In genomic region chr14:80683282-80683681, GRCm38 (mm10) we compare ENCODE assay signal across 11 mouse cellular contexts.
DNase-seq lines count a peak whose midpoint lies in the region; ATAC-seq and TF ChIP-seq lines count a peak whose summit lies in the region.
"Had no signal": no experiment of that assay in that cellular context is flagged by ENCODE, and none has a peak within 500 bp of the region (broad histone marks: within the 10 kb centered on the region; RNA-seq: fewer than 3 reads in every experiment).

No protein-coding gene starts in this region.

- H3K9ac ChIP-seq in hindbrain, embryonic 14.5 days, result no peak overlapping the region
- no peak overlapping the region for H3K9ac ChIP-seq in hindbrain, embryonic 11.5 days (ENCODE audit: low read depth, low read length)
- H3K9ac ChIP-seq: limb, embryonic 13.5 days had no signal

- no peak overlapping the region for H3ac ChIP-seq in myocyte (ENCODE audit: control insufficient read depth, insufficient read length)

- H3K4me3 ChIP-seq in hindbrain, embryonic 14.5 days (replicated peaks; ENCODE audit: low read length), result no peak overlapping the region
- H3K4me3 ChIP-seq in hindbrain, embryonic 11.5 days (ENCODE audit: low read depth, low read length), result no peak overlapping the region
- no peak overlapping the region for H3K4me3 ChIP-seq in myocyte
- no peak overlapping the region for H3K4me3 ChIP-seq in limb, embryonic 10.5 days
- H3K4me3 ChIP-seq: limb, embryonic 13.5 days had no signal

- no peaks in the 10 kb centered on the region for H3K9me3 ChIP-seq in hindbrain, embryonic 14.5 days (ENCODE audit: control insufficient read depth, low read length)
- no peaks in the 10 kb centered on the region for H3K9me3 ChIP-seq in hindbrain, embryonic 11.5 days (ENCODE audit: control insufficient read depth, low read length)
- no peaks in the 10 kb centered on the region for H3K9me3 ChIP-seq in limb, embryonic 10.5 days (replicated peaks)
- H3K9me3 ChIP-seq: limb, embryonic 13.5 days had no signal

- TF ChIP-seq POLR2A in myocyte (IDR thresholded peaks at IDR 0.05; ENCODE audit: insufficient read length, low read depth), result no peak

- H3K27ac ChIP-seq in hindbrain, embryonic 14.5 days, result 0 out of 2 replicates have a peak overlapping the region, but pooled peaks have one; percentile 32
- H3K27ac ChIP-seq in hindbrain, embryonic 11.5 days (ENCODE audit: low read depth, low read length), result no peak overlapping the region
- H3K27ac ChIP-seq in limb, embryonic 10.5 days, result no peak overlapping the region
- H3K27ac ChIP-seq: limb, embryonic 13.5 days had no signal

- 46% methylated on average over 7 of the region's 7 CpGs for WGBS in hindbrain, embryonic 14.5 days
- WGBS in hindbrain, embryonic 11.5 days, result 62% methylated on average over 7 of the region's 7 CpGs
- WGBS in limb, embryonic 10.5 days, result 81% methylated on average over 7 of the region's 7 CpGs

- H3K27me3 ChIP-seq in hindbrain, embryonic 14.5 days (ENCODE audit: control insufficient read depth, insufficient read depth, low read length), result no peaks in the 10 kb centered on the region
- no peaks in the 10 kb centered on the region for H3K27me3 ChIP-seq in hindbrain, embryonic 11.5 days (ENCODE audit: control insufficient read depth, insufficient read depth, low read length)
- H3K27me3 ChIP-seq in myocyte (ENCODE audit: control insufficient read depth, insufficient read depth, insufficient read length), result no peaks in the 10 kb centered on the region
- no peaks in the 10 kb centered on the region for H3K27me3 ChIP-seq in limb, embryonic 10.5 days (ENCODE audit: low read depth, poor library complexity, severe bottlenecking)
- H3K27me3 ChIP-seq: limb, embryonic 13.5 days had no signal

- no peaks in the 10 kb centered on the region for H3K36me3 ChIP-seq in hindbrain, embryonic 14.5 days (replicated peaks; ENCODE audit: control insufficient read depth, insufficient read depth)
- H3K36me3 ChIP-seq in hindbrain, embryonic 11.5 days (ENCODE audit: control insufficient read depth, insufficient read depth, low read length), result no peaks in the 10 kb centered on the region
- no peaks in the 10 kb centered on the region for H3K36me3 ChIP-seq in myocyte (ENCODE audit: control insufficient read depth, insufficient read depth)
- no peaks in the 10 kb centered on the region for H3K36me3 ChIP-seq in limb, embryonic 10.5 days
- H3K36me3 ChIP-seq: limb, embryonic 13.5 days had no signal

- H3K79me2 ChIP-seq in myocyte (ENCODE audit: control insufficient read depth, insufficient read depth), result no peaks in the 10 kb centered on the region

- no peaks in the 10 kb centered on the region for H3K4me1 ChIP-seq in hindbrain, embryonic 14.5 days (replicated peaks; ENCODE audit: control insufficient read depth, insufficient read depth, low read length)
- no peaks in the 10 kb centered on the region for H3K4me1 ChIP-seq in hindbrain, embryonic 11.5 days (replicated peaks; ENCODE audit: control insufficient read depth, insufficient read depth, low read length)
- H3K4me1 ChIP-seq in limb, embryonic 10.5 days, result no peaks in the 10 kb centered on the region
- H3K4me1 ChIP-seq: limb, embryonic 13.5 days had no signal

- H3K4me2 ChIP-seq in hindbrain, embryonic 14.5 days (replicated peaks), result peak overlapping the region; percentile 15; the same call in 1 of the 2 replicates
- no peak overlapping the region for H3K4me2 ChIP-seq in hindbrain, embryonic 11.5 days (replicated peaks; ENCODE audit: low read depth, low read length)
- peak overlapping the region; percentile 6 for H3K4me2 ChIP-seq in myocyte (ENCODE audit: low read depth)
- H3K4me2 ChIP-seq: limb, embryonic 13.5 days had no signal

- ATAC-seq in hindbrain, embryonic 14.5 days (ENCODE audit: low FRiP score), result no peak
- no peak for ATAC-seq in hindbrain, embryonic 11.5 days (ENCODE audit: low FRiP score)
- ATAC-seq in inflammation-experienced regulatory T-cells, adult 6 months, result no peak

- no peak for DNase-seq in hindbrain, embryonic 14.5 days (ENCODE audit: low spot score)
- no peak for DNase-seq in hindbrain, embryonic 11.5 days (ENCODE audit: low spot score)
- peak; percentile 20 to 24 for DNase-seq in right cerebral cortex, postnatal 10 days (ENCODE audit: low spot score in 2 of 2)
- DNase-seq in right cerebral cortex, adult 18-20 months, result no peak
- DNase-seq in ovary, adult 18-20 months (ENCODE audit: low spot score), result no peak
- DNase-seq in limb, embryonic 10.5 days (ENCODE audit: low spot score), result no peak
- DNase-seq: cerebellum, adult 9-10 months; kidney, adult 11 months had no signal

TF ChIP-seq in myocyte, 11 proteins besides CTCF, POLR2A, EP300 and RAD21:
- TF ChIP-seq REST (IDR thresholded peaks at IDR 0.05; ENCODE audit: insufficient read depth, insufficient read length) (no peak), USF1 (IDR thresholded peaks at IDR 0.05; ENCODE audit: low read depth) (no peak), SRF (IDR thresholded peaks at IDR 0.05; ENCODE audit: control insufficient read depth, insufficient read length, low read depth) (no peak), TCF12 (IDR thresholded peaks at IDR 0.05; ENCODE audit: insufficient read depth, poor library complexity, severe bottlenecking) (no peak), MAX (IDR thresholded peaks at IDR 0.05; ENCODE audit: low read depth) (no peak)

Comparison
In these comparisons a context has a peak if more than half of its experiments do, and no peak if none do; other contexts are left out.
1. DNase-seq: peak in right cerebral cortex, postnatal 10 days (2 of 2); none in hindbrain, embryonic 14.5 days (single experiment), hindbrain, embryonic 11.5 days (single experiment), right cerebral cortex, adult 18-20 months (single experiment), ovary, adult 18-20 months (single experiment) and limb, embryonic 10.5 days (single experiment).